Mouse (Mus musculus): Measurements from ENCODE around the gene 9230110F15Rik.
"Not testable (repeated sequence)": the region's sequence is repeated elsewhere in the genome, so short reads cannot be mapped to it uniquely, and the experiment has no call there.

Gene 9230110F15Rik

GRCm38 (mm10) chr9:35844050-35844449 is at the start of gene 9230110F15Rik:
9230110F15Rik (minus strand) TSS chr9:35844150.
- no peak for DNase-seq (ENCODE audit: low spot score)

DNA sequence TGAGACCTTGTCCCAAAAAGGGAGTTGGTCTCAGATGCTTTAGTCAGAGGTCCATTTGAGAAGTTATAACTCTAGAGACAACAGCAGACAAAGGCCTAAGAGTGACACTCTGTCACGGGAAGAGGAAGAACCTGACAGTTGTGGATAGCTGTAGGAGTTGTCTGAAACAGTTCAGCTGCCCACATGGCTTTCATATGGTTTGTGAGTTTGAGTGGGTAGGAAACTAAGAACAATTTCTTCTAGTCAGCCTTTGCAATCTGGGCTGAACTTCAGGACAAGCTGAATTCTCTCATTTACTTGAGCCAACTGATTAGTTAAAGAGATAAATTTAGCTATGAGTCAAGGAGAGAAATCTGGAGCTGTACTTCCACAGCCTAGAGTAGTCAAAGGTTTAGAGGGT is 49.2 kb upstream of the 9230110F15Rik start:
- DNase-seq (ENCODE audit: low spot score): not testable (repeated sequence)

DNA sequence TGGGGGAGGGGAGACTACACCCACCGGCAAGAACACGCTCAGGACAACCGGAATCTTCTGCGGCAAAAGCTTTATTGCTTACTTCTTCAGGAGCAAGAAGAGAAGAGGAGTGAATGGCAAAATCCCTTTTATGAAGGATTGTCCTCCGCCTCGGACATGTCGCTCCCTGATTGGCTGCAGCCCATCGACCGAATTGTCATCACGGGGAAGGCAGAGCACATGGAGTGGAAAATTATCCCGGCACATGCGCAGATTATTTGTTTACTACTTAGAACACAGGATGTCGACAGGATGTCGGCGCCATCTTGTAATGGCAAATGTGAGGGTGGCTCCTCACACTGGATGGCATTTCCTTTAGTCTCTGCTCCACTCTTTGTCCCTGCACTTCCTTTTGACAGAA is 26.1 kb downstream of the 9230110F15Rik start:
- DNase-seq (ENCODE audit: low spot score): not testable (repeated sequence)

- DNase-seq (ENCODE audit: low spot score): no peak
These were observed 45.8 kb downstream of the 9230110F15Rik start for GRCm38 (mm10) chr9:35798146-35798545.

DNA sequence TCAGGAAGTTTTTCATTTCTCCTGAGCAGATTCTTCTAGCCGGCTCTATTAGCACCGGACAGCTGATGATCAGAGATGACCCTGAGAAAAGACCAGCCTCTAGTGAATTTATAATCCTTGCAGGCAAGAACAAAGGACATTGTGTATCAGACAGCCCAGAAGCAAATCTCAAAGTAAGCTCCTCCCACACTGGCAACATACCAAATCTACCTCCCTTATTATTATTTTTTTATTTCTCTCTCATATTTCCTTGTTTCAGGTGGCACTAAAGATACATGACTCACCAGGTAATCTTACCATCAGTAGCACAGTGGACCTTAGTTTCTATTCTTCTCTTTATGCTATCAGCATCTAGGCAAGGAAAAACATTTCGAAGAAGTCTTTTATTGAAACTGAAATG is 53.9 kb downstream of the 9230110F15Rik start, which contains the start of the genes Gm27235 and D730048I06Rik:
Gm27235 (minus strand) TSS at position 101 of the 400 bp plus-strand sequence.
D730048I06Rik (minus strand) TSS at position 112 of the 400 bp plus-strand sequence.
- DNase-seq (ENCODE audit: low spot score): no peak
